Mouse (Mus musculus): Measurements from ENCODE around the gene Hnrnpdl. TPM values are rescaled to one million over a fixed set of nuclear protein-coding genes. Genes with fewer than 3 reads are reported as not detected.

Gene Hnrnpdl
- total and polyA plus RNA-seq, 3 experiments = 153 to 239 TPM; not detected in 1

DNA sequence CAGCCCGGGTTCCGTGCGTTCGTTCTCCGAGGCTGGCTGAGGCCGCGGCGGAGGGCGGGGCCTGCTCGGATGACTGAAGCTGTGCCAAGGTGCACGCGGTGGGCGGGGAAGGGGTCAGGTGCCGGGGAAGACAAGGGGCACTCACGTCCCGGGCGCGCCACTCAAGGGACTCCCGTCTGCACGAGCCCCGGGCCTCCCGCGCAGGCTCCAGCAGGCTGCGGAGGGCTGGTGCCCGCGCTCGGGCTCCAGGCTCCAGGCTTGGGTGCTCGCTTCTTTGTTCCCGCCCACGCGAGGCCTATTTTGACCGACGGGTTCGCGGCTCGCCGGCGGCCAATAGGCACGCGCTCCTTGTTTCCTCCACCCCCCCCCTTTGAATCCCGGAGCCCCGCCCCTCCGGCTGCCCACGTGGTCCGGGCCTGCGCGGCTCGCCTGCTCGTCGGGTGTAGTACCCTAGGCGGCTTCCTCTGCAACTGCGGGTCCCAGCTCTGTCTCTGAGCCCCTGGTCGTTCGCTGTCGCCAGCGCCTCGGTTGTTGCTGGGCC, at the start of gene Hnrnpdl, which contains the start of gene Enoph1 (continued):
- TF ChIP-seq MXI1 (IDR thresholded peaks at IDR 0.05; ENCODE audit: low read depth, low read length) = peak; percentile 97
- TF ChIP-seq ZKSCAN1 (IDR thresholded peaks at IDR 0.05; ENCODE audit: low read depth, low read length) = no peak
- TF ChIP-seq ELF1 (IDR thresholded peaks at IDR 0.05; ENCODE audit: low read depth, low read length) = peak; percentile 8; the same call in 1 of the 2 replicates

- Histone ChIP-seq H3K36me3 (ENCODE audit: control insufficient read depth in 1 of 2, insufficient read depth in 2 of 2, low read length in 2 of 2) (0 out of 4 replicates have a peak, but pooled peaks cover 0 to 2% of the 10 kb centered on the region in 2 experiments), H3K27ac (ENCODE audit: control insufficient read depth, low read depth, low read length) (no peak overlapping the region), H3K79me2 (ENCODE audit: control insufficient read depth, insufficient read depth, low read length, poor library complexity) (no peaks in the 10 kb centered on the region), H3K9ac (ENCODE audit: control insufficient read depth, low read depth, low read length, poor library complexity, severe bottlenecking) (no peak overlapping the region), H3K9me3 (replicated peaks; ENCODE audit: insufficient read depth, low read length) (no peaks in the 10 kb centered on the region), H3K27me3 (ENCODE audit: control insufficient read depth in 1 of 2, insufficient read depth in 2 of 2, low read length in 2 of 2) (no peaks in the 10 kb centered on the region; a peak in 1 of 4 replicates), H3K4me3 (ENCODE audit: control insufficient read depth in 1 of 2, insufficient read depth in 1 of 2, low read depth in 2 of 2, low read length in 2 of 2) (no peak overlapping the region), H3K4me1 (ENCODE audit: control insufficient read depth in 1 of 2, insufficient read depth in 2 of 2, low read length in 2 of 2) (peaks cover 0 to 3% of the 10 kb centered on the region in 2 experiments; a peak in 2 of 4 replicates)
- DNase-seq (ENCODE audit: low read depth, low spot score) = peak; percentile 49
- TF ChIP-seq SIN3A (IDR thresholded peaks at IDR 0.05; ENCODE audit: low read length) (no peak), MAX (IDR thresholded peaks at IDR 0.05; ENCODE audit: low read length) (no peak), EP300 (IDR thresholded peaks at IDR 0.05; ENCODE audit: low read depth in 1 of 2, low read length in 2 of 2) (no peak), TAL1 (IDR thresholded peaks at IDR 0.05; ENCODE audit: low read length) (no peak), BHLHE40 (IDR thresholded peaks at IDR 0.05; ENCODE audit: borderline replicate concordance, low read depth, low read length) (no peak), RCOR1 (IDR thresholded peaks at IDR 0.05; ENCODE audit: low read depth, low read length) (no peak), NELFE (IDR thresholded peaks at IDR 0.05; ENCODE audit: low read depth, low read length) (no peak), MYC (IDR thresholded peaks at IDR 0.05; ENCODE audit: low read depth, low read length) (no peak), JUND (IDR thresholded peaks at IDR 0.05; ENCODE audit: low read depth, low read length) (no peak), CHD1 (IDR thresholded peaks at IDR 0.05; ENCODE audit: low read depth, low read length) (no peak), MYB (IDR thresholded peaks at IDR 0.05; ENCODE audit: low read depth, low read length) (no peak), ZNF384 (IDR thresholded peaks at IDR 0.05; ENCODE audit: low read depth, low read length) (no peak), MXI1 (IDR thresholded peaks at IDR 0.05; ENCODE audit: low read depth, low read length) (no peak), GATA1 (IDR thresholded peaks at IDR 0.05; ENCODE audit: low read depth, low read length) (no peak), MEF2A (IDR thresholded peaks at IDR 0.05; ENCODE audit: extremely low read depth, insufficient replicate concordance, low read depth, low read length, poor library complexity, severe bottlenecking) (no peak), ZMIZ1 (IDR thresholded peaks at IDR 0.05; ENCODE audit: low read depth, low read length) (no peak), MAZ (IDR thresholded peaks at IDR 0.05; ENCODE audit: low read depth, low read length) (no peak), POLR2A (IDR thresholded peaks at IDR 0.05; ENCODE audit: control insufficient read depth in 1 of 2, insufficient read depth in 1 of 2, low read depth in 1 of 2, low read length in 2 of 2, poor library complexity in 1 of 2) (no peak)
These were observed 45.6 kb upstream of the Hnrnpdl start for GRCm38 (mm10) chr5:100085097-100085496.
